Mouse (Mus musculus): ENCODE data around the gene Camta2.

GRCm38 (mm10) chr11:70679894-70680293, 8.0 kb downstream of the Camta2 start:
- no peak for TF ChIP-seq POLR2A (IDR thresholded peaks at IDR 0.05; ENCODE audit: extremely low read depth, insufficient read depth, low read length)
- TF ChIP-seq CTCF (IDR thresholded peaks at IDR 0.05; ENCODE audit: low read depth, low read length): no peak
